Mouse (Mus musculus) layer of hippocampus, postnatal 14 days (tissue): ENCODE measurements around the gene Arhgef3. TPM values are rescaled to one million over a fixed set of nuclear protein-coding genes. Genes with fewer than 3 reads are reported as not detected.
"Not testable (repeated sequence)": the region's sequence is repeated elsewhere in the genome, so short reads cannot be mapped to it uniquely, and the experiment has no call there.

Source experiments
- DNase-seq, 2 experiments: peaks; one replicate each; pipeline ENCODE4 v3.0.0; 2021 to 2022; ENCODE audit warnings: low spot score in 2 of 2, mixed read lengths in 1 of 2
- total RNA-seq, 2 experiments: library from RNA; stranded (reverse); gene quantifications; 2 replicates each; pipeline ENCODE4 v1.2.3; 2021

Arhgef3 gene
- total RNA-seq, 2 experiments from 2014 or later: 53.9 to 55.8 TPM

DNA sequence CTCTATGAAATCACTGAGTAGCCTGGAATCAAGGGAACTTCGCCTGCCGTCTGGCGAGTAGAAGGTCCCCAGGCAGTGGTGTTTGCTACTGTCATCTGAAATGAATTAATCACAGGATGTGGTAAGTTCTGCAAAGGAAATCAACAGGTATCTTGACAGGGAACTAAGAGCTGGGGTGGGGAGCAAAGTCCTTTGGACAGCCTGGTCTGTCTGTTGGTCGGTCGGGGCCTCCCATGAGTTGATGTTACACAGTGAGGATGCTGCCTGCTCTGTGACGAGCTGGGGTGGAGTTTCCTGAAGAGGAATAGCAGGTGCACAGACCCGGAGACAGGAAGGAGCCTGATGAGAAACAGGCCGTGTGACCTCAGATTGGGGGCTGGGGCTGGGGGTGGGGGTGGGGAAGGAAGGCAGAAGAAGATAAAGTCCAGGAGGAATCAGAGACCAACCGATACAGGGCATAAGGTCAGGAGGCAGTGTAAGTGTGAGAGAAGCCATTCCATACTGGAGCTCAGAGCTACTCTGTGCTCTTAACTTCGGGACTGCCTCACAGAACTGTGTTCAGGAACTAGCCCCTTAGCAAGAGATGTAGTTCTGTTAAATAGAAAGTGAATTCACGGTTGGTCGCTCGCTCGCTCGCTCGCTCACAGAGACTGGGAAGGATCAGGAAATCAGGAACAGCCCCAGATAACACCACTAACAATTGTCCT is 114.9 kb downstream of the Arhgef3 start:
- DNase-seq: no peak

DNA sequence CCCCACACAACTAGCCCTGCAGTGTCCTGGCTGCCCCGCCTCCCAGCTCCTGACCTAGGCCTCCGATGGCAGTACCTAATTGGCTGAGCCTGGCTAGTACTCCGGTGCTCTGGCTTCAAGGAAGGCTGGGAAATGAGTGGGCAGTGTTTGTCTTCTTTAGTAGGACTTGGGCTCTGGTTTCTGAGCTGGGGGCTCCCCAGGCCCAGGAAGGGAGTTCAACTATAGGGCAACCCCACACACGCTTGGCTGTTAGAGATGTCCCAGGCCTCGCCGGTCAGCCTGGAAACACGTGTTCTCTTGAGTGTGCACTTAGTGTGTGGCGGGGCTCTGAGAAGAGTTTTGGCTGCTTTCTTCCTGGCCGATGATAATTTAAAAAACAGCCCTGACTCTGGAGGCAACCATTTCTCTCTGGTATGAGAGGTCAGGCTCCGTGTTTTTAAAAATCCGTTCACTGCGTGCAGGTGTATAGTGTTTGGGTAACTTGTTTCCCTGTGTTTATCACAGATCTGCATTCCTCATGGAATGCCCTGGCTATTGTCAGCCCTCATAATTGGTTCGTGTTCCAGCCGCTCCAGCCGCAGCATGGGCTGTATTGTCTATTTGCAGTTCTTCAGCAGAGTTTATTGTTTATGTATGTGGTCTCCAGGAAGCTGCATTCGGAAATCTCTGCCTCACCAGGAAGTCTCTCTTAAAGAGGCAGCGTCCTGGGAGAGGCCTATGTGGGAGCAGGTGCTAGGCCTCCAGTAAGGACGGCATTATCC is 115.7 kb downstream of the Arhgef3 start:
- no peak for DNase-seq

- DNase-seq: no peak
These were observed 116.8 kb downstream of the Arhgef3 start for GRCm38 (mm10) chr14:27231506-27231905.

DNA sequence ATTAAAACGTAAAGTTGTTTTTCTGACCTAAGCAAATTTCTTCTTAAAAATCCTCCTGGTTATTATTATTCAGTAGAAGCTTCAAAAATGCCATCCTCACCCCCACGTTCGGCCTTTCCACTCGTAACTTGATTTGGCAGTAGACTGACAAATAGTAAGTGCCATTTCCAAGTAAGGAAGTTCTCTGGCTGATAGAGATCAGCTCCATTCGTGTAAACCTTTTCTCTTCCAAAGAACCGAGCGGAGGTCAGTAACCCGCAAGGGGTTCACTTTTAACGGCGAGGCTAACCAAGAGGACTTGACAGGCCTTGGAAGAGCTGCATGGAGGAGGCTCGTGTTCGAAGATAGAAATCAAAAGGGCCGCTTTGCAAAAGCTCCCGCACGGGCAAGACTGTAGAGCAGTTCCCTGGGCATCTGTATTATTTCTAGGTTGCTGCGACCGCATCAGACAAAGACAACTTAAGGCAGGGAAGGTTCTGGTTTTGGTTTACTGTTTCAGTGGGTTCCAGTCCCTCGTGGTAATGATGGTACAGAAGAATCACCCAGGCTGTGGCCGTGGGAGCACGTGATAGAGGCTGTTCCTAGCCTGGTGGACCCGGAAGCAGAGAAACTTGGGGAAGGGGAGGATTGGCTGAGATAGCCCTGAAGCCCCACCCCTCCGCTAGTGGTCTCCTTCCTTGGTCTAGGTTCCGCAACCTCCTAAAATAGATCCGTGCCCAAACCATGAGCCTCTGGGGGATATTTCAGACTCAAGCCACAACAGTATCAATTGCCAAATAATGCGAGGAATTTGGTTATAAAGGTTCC is 117.5 kb downstream of the Arhgef3 start:
- DNase-seq: no peak

- DNase-seq: no peak
These were observed 118.4 kb downstream of the Arhgef3 start for GRCm38 (mm10) chr14:27233056-27233455.

- DNase-seq: no peak
These were observed 119.0 kb downstream of the Arhgef3 start for GRCm38 (mm10) chr14:27233656-27234055.

DNA sequence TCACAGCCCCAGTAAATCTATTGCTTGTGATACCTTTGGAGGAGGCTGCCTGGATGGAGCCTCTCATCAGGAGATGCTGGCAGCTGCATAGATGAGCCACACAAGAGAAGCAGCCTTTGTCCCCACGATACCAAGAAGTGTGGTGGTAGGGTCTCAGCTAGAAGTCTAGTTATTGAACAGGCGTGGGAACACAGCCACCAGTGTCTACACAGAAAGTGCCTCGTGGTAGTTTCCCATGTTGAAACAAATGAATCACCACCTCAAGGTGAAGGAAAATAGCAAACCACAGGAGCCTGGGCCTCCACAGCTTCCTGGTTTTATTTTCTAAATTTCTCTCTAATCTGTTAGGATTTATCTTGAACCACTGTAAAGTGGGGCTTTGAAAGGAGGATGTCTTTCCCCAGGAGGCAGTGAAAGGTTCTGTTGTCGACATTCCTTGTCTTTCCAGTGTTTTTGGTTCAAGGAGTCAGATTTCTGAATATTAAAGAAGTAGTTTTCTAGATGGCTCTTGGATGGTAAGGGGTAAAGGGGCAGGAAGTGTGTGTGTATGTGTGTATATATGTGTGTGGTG is 119.7 kb downstream of the Arhgef3 start:
- DNase-seq: no peak

GRCm38 (mm10) chr14:27235897-27236553 is 121.3 kb downstream of the Arhgef3 start:
- no peak for DNase-seq

DNA sequence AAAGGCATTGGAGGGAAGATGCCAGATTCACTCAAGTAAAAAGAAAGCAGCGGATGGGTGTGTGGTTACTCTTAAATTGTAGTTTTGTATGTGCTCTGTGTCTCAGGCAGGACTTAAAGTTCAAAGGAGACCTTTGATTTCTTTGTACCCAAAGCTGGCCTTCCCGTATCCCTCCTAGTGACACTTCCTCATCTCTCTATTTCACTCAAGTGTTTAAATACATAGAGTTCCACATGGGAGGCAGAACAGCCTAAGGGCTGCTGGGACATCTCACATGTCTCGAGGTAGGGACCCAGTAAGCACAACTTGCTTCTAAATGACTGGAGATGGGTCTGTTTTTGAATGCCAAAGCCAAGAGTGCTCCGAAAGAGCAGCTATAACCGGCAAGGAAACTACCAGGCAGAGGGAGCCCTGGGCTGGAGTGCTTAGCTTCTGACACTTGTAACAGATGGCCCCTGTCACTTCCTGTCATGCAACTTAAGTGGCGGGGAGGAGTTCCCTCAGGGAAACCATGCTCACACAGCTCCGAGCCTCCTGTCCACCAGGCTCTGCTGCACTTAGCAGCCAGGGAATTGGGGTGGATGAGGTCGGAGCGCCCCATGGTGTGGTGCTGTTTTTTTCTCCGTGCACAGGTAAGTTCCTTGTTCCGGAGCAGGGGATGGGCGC is 123.0 kb downstream of the Arhgef3 start:
- DNase-seq: no peak

DNA sequence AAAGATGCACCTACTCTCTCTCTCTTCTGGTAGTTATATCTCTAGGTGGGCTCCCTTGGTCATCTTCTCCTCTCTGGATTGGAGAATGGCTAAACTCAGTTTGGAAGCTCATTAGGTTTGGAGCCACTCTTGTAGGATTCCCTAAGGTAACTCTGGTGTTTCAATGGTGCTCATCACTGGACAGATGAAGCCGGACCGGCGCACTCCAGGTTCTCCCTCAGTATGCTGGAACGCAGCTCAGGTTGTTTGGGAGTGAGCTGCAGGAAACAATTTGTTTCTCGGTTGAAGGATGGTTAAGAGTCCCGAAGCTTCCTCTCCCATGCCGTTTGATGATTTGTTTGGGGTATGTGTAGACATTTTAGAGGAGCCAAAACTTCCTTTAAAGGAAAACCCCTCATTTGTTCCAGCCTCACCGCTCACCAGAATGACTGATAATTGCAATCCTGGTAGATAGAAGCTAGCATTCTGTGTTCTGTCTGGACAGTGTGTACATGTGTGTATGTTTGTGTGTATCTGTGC is 124.0 kb downstream of the Arhgef3 start:
- no peak for DNase-seq

DNA sequence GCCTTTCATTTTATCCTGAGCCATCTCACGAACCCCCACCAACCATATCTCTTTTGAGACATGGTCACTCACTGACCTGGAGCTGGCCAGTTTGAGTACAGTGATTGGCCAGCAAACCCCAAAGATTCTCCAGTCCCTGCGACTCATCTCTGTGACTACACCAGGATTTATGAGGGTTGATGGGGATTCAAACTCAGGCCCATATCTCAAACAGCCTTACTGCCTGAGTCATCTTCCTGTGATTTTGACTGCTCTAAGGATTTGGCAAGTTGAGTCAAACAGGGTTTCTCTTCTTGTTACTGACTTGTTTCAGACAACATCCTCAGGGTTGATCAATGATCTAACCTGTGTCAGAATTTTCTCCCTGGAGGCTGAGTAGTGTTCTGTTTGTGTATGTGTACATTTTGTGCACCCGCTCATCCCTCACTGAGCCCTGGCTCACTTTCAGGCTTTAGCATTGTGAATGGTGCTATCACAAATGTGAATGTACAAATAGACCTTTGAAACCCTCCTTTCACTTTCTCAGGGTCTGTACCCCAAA is 124.9 kb downstream of the Arhgef3 start:
- DNase-seq: no peak

GRCm38 (mm10) chr14:27242253-27242652 is 127.6 kb downstream of the Arhgef3 start:
- DNase-seq: no peak

- no peak for DNase-seq
These were observed 128.1 kb downstream of the Arhgef3 start for GRCm38 (mm10) chr14:27242769-27243168.

GRCm38 (mm10) chr14:27243585-27243984 is 128.9 kb downstream of the Arhgef3 start:
- DNase-seq: no peak

DNA sequence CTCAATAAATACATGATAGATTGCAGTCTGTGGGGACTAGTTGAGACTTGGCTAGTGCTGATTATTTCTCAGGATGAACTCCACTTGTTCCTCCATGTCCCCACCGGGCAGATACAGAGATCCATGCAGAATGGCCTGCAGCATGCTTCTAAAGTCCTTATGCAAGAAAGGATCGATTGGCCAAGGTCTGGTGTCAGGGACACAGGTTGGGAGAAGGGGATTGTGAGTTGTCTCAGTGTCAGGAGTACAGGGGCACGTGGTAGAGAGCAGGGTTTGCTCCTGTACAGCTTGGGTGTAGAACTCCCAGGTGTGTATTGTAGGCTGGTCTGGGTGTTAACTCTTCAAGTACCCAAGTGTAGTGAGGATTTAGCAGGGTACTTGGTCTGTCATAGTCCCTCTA is 130.2 kb downstream of the Arhgef3 start:
- DNase-seq: no peak

- no peak for DNase-seq
These were observed 131.7 kb downstream of the Arhgef3 start for GRCm38 (mm10) chr14:27246424-27246823.

GRCm38 (mm10) chr14:27246948-27247347 is 132.2 kb downstream of the Arhgef3 start:
- not testable (repeated sequence) for DNase-seq

- no peak for DNase-seq
These were observed 134.4 kb downstream of the Arhgef3 start for GRCm38 (mm10) chr14:27249121-27249520.

- DNase-seq: no peak
These were observed 135.6 kb downstream of the Arhgef3 start for GRCm38 (mm10) chr14:27250281-27250789.

DNA sequence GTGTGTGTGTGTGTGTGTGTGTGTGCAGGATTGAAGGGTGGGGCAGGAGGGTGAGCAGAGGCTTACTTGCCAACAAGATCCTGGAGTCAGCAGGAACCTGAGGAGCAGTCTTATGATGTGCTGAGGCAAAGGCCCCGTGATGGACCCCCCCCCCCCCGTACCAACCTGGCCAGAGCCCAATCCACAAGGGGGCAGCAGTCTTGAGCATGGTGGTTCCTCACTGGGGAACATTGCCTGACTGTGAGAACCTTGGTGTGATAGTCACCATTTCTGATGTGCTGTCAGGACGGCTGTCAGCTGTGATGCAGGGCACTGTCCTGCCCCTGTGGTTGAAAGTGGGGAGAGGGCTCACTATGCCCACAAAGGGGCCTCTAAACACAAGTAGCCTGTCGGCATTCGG is 138.7 kb downstream of the Arhgef3 start:
- DNase-seq: no peak
